Mouse (Mus musculus): Measurements from ENCODE around the gene BC030870.

DNA sequence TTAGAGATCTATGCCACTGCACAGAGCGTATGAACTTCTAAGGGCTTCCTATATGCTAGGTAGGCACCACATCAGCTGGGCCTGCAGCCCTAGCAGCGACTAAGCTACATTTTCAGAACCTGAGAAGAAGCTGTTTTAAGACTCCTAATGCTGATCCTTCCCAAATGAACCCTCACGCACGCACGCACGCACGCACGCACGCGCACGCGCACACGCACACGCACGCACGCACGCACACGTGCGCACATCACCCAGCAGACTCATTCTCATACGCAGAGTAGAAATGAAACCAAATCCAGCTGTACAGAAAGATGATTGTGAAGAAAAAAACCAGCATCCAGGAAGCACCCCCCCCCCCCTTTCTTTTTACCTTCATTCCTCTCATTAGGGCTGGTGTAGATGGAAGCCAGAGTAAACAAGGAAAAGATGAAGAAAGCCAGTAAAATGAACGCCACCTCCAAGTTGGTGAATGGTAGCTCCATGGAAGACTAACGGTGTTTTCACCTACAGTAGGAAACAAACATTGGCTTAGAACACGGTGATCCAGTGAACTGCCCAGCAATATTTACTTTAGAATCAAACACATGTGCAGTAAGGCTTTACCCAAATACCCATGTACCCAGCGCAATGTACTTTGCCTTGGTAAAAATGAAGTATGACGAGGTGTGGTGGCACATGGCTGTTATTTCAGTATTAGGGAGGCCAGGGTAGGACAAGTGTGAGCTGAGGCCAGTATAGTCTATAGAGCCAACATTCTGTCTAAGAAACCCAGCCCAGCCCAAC is 21.2 kb downstream of the BC030870 start:
- TF ChIP-seq CTCF (IDR thresholded peaks at IDR 0.05) = no peak
- TF ChIP-seq EP300 (IDR thresholded peaks at IDR 0.05) = no peak

Data from lung, postnatal 0 days (tissue).